Mouse (Mus musculus) B cell, adult (primary cell): Measurements from ENCODE around the gene Gon4l. TPM values are rescaled to one million over a fixed set of nuclear protein-coding genes. Genes with fewer than 3 reads are reported as not detected.

Experiments
- total RNA-seq: library from RNA; stranded (reverse); gene quantifications from 4 replicates; pipeline ENCODE4 v1.2.4, GENCODE M21; 2023; ENCODE audit not compliant: inconsistent age

The Gon4l gene
- 69.9 to 75.0 TPM (median 71.3 TPM) in 4 replicates for total RNA-seq

GRCm38 (mm10) chr3:88834951-88835491, at the start of gene Gon4l:
TSS of gene Gon4l (plus strand) at chr3:88835231.

GRCm38 (mm10) chr3:88913511-88914383, 78.7 kb downstream of the Gon4l start, which contains the start of gene Msto1:
TSS of gene Msto1 (minus strand) at chr3:88913999.

GRCm38 (mm10) chr3:88950576-88951326, 115.7 kb downstream of the Gon4l start, which contains the start of the genes Ash1l and Dap3:
TSS of gene Ash1l (plus strand) at chr3:88950622.
TSS of gene Dap3 (minus strand) at chr3:88951181.

Other genes starting within 250 kb of the Gon4l start
- 231 to 252 TPM (median 239 TPM) in 4 replicates for gene Arhgef2, start 229.3 kb upstream of the Gon4l start, total RNA-seq
- gene Rxfp4, start 182.1 kb upstream of the Gon4l start, total RNA-seq = not detected in 4 replicates
- gene Khdc4, start 149.4 kb upstream of the Gon4l start, total RNA-seq = 105 to 118 TPM (median 110 TPM) in 4 replicates
- gene Rit1, start 118.4 kb upstream of the Gon4l start, total RNA-seq = 28.5 to 37.3 TPM (median 33.7 TPM) in 4 replicates
- gene Syt11, start 60.1 kb upstream of the Gon4l start, total RNA-seq = 3.2 to 4.4 TPM (median 3.9 TPM) in 4 replicates
- 11.4 to 14.8 TPM (median 13.5 TPM) in 4 replicates for gene Msto1, start 78.8 kb downstream of the Gon4l start, total RNA-seq
- gene Ash1l, start 115.4 kb downstream of the Gon4l start, total RNA-seq = 79.9 to 92.8 TPM (median 90.4 TPM) in 4 replicates
- gene Dap3, start 116.0 kb downstream of the Gon4l start, total RNA-seq = 88.5 to 93.1 TPM (median 90.6 TPM) in 4 replicates